Mouse (Mus musculus) stomach, embryonic 15.5 days (tissue): ENCODE measurements around the gene Mcm5. TPM values are rescaled to one million over a fixed set of nuclear protein-coding genes. Genes with fewer than 3 reads are reported as not detected.

Experiments
- ATAC-seq: fragments of 200-750 bp; cut with Nextera tagmentation; 2 replicates; pipeline ENCODE4 v1.8.0; 2017; ENCODE audit warnings: low read depth, moderate number of reproducible peaks, moderate TSS enrichment; ENCODE audit not compliant: insufficient read depth, low FRiP score
- H3K27ac ChIP-seq: fragments of 300-500 bp; sonication (generic); 2 replicates; pipeline ENCODE4 v1.5.1; 2015; ENCODE audit warnings: mild to moderate bottlenecking, inconsistent platforms
- H3K27me3 ChIP-seq: fragments of 300-500 bp; sonication (generic); replicated peaks from 2 replicates; pipeline ENCODE4 v1.6.1; 2015; ENCODE audit warnings: inconsistent platforms
- H3K36me3 ChIP-seq: fragments of 300-500 bp; sonication (generic); 2 replicates; pipeline ENCODE4 v1.6.1; 2015; ENCODE audit warnings: inconsistent platforms
- H3K4me1 ChIP-seq: fragments of 300-500 bp; sonication (generic); 2 replicates; pipeline ENCODE4 v1.6.1; 2015; ENCODE audit warnings: inconsistent platforms
- H3K4me2 ChIP-seq: fragments of 300-500 bp; sonication (generic); 2 replicates; pipeline ENCODE4 v1.6.1; 2015; ENCODE audit warnings: mild to moderate bottlenecking, inconsistent platforms
- H3K4me3 ChIP-seq: fragments of 300-500 bp; sonication (generic); replicated peaks from 2 replicates; pipeline ENCODE4 v1.5.1; 2015; ENCODE audit warnings: inconsistent platforms
- H3K9ac ChIP-seq: fragments of 300-500 bp; sonication (generic); 2 replicates; pipeline ENCODE4 v1.6.1; 2015; ENCODE audit warnings: inconsistent platforms
- H3K9me3 ChIP-seq: fragments of 300-500 bp; sonication (generic); 2 replicates; pipeline ENCODE4 v1.6.1; 2016; ENCODE audit warnings: inconsistent platforms
- WGBS: fragments of 180-500 bp; shearing (Covaris S2); methylation state at CpG from one replicate; pipeline ENCODE4 v1.1.7; 2015; 5-methylcytosine and 5-hydroxymethylcytosine counted together
- polyA plus RNA-seq: library from polyadenylated mRNA; unstranded; fragments of >200 nt; fragmentation: Nextera tagmentation; extraction: Ambion mirVana; gene quantifications from 2 replicates; pipeline ENCODE4 v1.2.1, GENCODE M21; 2015

Mcm5 gene
- polyA plus RNA-seq, 1 experiment from 2014 or later = 124 TPM

GRCm38 (mm10) chr8:75103376-75103878 is 5.9 kb upstream of the Mcm5 start:
- Histone ChIP-seq H3K9me3 (no peaks in the 10 kb centered on the region), H3K9ac (no peak overlapping the region), H3K4me2 (no peak overlapping the region), H3K27me3 (no peaks in the 10 kb centered on the region), H3K4me3 (no peak overlapping the region), H3K27ac (no peak overlapping the region), H3K4me1 (no peaks in the 10 kb centered on the region), H3K36me3 (no peaks in the 10 kb centered on the region)
- WGBS = 61% methylated on average over 8 of the region's 8 CpGs
- no peak for ATAC-seq

GRCm38 (mm10) chr8:75108527-75109235 is 688 bp upstream of the Mcm5 start:
- peak overlapping the region; percentile 55; the same call in 1 of the 2 replicates for H3K9ac ChIP-seq
- H3K4me1 ChIP-seq = peaks cover 16% of the 10 kb centered on the region; the same call in 1 of the 2 replicates
- peak overlapping the region; percentile 82 for H3K27ac ChIP-seq
- WGBS = under 1% methylated on average over 9 of the region's 9 CpGs
- peak; percentile 78 for ATAC-seq
- H3K4me2 ChIP-seq = peak overlapping the region; percentile 59
- H3K4me3 ChIP-seq = peak overlapping the region; percentile 70
- peaks cover 17% of the 10 kb centered on the region for H3K36me3 ChIP-seq
- H3K9me3 ChIP-seq = no peaks in the 10 kb centered on the region
- H3K27me3 ChIP-seq = no peaks in the 10 kb centered on the region

GRCm38 (mm10) chr8:75110093-75110492 is 724 bp downstream of the Mcm5 start:
- Histone ChIP-seq H3K9me3 (no peaks in the 10 kb centered on the region), H3K4me2 (peak overlapping the region; percentile 74), H3K4me1 (peaks cover 16% of the 10 kb centered on the region; the same call in 1 of the 2 replicates), H3K4me3 (peak overlapping the region; percentile 70), H3K9ac (peak overlapping the region; percentile 27), H3K27me3 (no peaks in the 10 kb centered on the region), H3K27ac (no peak overlapping the region), H3K36me3 (peaks cover 28% of the 10 kb centered on the region)
- no peak for ATAC-seq
- WGBS = 8% methylated on average over 13 of the region's 13 CpGs

GRCm38 (mm10) chr8:75118505-75118904 is 9.1 kb downstream of the Mcm5 start:
- H3K36me3 ChIP-seq = peaks cover 78% of the 10 kb centered on the region
- no peak overlapping the region for H3K4me3 ChIP-seq
- no peak overlapping the region for H3K4me2 ChIP-seq
- H3K4me1 ChIP-seq = no peaks in the 10 kb centered on the region
- no peaks in the 10 kb centered on the region for H3K27me3 ChIP-seq
- H3K9me3 ChIP-seq = no peaks in the 10 kb centered on the region
- ATAC-seq = no peak
- no peak overlapping the region for H3K9ac ChIP-seq
- no peak overlapping the region for H3K27ac ChIP-seq
- WGBS = 91% methylated on average over 1 of the region's 1 CpGs

GRCm38 (mm10) chr8:75119287-75119686 is 9.9 kb downstream of the Mcm5 start:
- ATAC-seq = no peak
- H3K4me3 ChIP-seq = no peak overlapping the region
- no peaks in the 10 kb centered on the region for H3K9me3 ChIP-seq
- peaks cover 77% of the 10 kb centered on the region for H3K36me3 ChIP-seq
- 90% methylated on average over 2 of the region's 2 CpGs for WGBS
- no peak overlapping the region for H3K4me2 ChIP-seq
- H3K27me3 ChIP-seq = no peaks in the 10 kb centered on the region
- no peak overlapping the region for H3K9ac ChIP-seq
- no peaks in the 10 kb centered on the region for H3K4me1 ChIP-seq
- no peak overlapping the region for H3K27ac ChIP-seq

GRCm38 (mm10) chr8:75119747-75120146 is 10.4 kb downstream of the Mcm5 start:
- Histone ChIP-seq H3K9me3 (no peaks in the 10 kb centered on the region), H3K4me1 (no peaks in the 10 kb centered on the region), H3K9ac (no peak overlapping the region), H3K27ac (no peak overlapping the region), H3K4me2 (no peak overlapping the region), H3K4me3 (no peak overlapping the region), H3K36me3 (peaks cover 77% of the 10 kb centered on the region), H3K27me3 (no peaks in the 10 kb centered on the region)
- 94% methylated on average over 2 of the region's 2 CpGs for WGBS
- no peak for ATAC-seq

- Histone ChIP-seq H3K9ac (no peak overlapping the region), H3K9me3 (no peaks in the 10 kb centered on the region), H3K27me3 (no peaks in the 10 kb centered on the region), H3K4me2 (no peak overlapping the region), H3K27ac (no peak overlapping the region), H3K36me3 (peaks cover 51% of the 10 kb centered on the region), H3K4me1 (no peaks in the 10 kb centered on the region), H3K4me3 (no peak overlapping the region)
- no peak for ATAC-seq
- WGBS = 91% methylated on average over 1 of the region's 1 CpGs
These were observed 18.0 kb downstream of the Mcm5 start for GRCm38 (mm10) chr8:75127406-75127805.

- Histone ChIP-seq H3K9ac (no peak overlapping the region), H3K36me3 (0 out of 2 replicates have a peak, but pooled peaks cover 13% of the 10 kb centered on the region), H3K4me1 (peaks cover 12% of the 10 kb centered on the region; the same call in 1 of the 2 replicates), H3K4me2 (no peak overlapping the region), H3K27ac (no peak overlapping the region), H3K27me3 (no peaks in the 10 kb centered on the region), H3K9me3 (no peaks in the 10 kb centered on the region), H3K4me3 (no peak overlapping the region)
- WGBS = 9% methylated on average over 3 of the region's 3 CpGs
- ATAC-seq = 0 out of 2 replicates have a peak, but pooled peaks have one; percentile 51
These were observed 23.1 kb downstream of the Mcm5 start for GRCm38 (mm10) chr8:75132485-75132884.

GRCm38 (mm10) chr8:75133399-75133798 is 24.0 kb downstream of the Mcm5 start:
- no peak for ATAC-seq
- H3K4me2 ChIP-seq = no peak overlapping the region
- H3K9ac ChIP-seq = no peak overlapping the region
- H3K4me3 ChIP-seq = no peak overlapping the region
- H3K9me3 ChIP-seq = no peaks in the 10 kb centered on the region
- H3K27ac ChIP-seq = no peak overlapping the region
- no peaks in the 10 kb centered on the region for H3K27me3 ChIP-seq
- H3K36me3 ChIP-seq = 0 out of 2 replicates have a peak, but pooled peaks cover 8% of the 10 kb centered on the region
- WGBS = 92% methylated on average over 2 of the region's 2 CpGs
- peaks cover 12% of the 10 kb centered on the region; the same call in 1 of the 2 replicates for H3K4me1 ChIP-seq

GRCm38 (mm10) chr8:75134603-75135391 is 25.4 kb downstream of the Mcm5 start:
- Histone ChIP-seq H3K36me3 (no peaks in the 10 kb centered on the region), H3K27ac (peak overlapping the region; percentile 18; the same call in 1 of the 2 replicates), H3K4me1 (peaks cover 12% of the 10 kb centered on the region; the same call in 1 of the 2 replicates), H3K4me3 (no peak overlapping the region), H3K4me2 (no peak overlapping the region), H3K9ac (no peak overlapping the region), H3K27me3 (no peaks in the 10 kb centered on the region), H3K9me3 (no peaks in the 10 kb centered on the region)
- ATAC-seq = peak; percentile 33
- WGBS = 20% methylated on average over 2 of the region's 2 CpGs

- ATAC-seq = no peak
These were observed 26.4 kb downstream of the Mcm5 start for GRCm38 (mm10) chr8:75135756-75136155.

GRCm38 (mm10) chr8:75136256-75136655 is 26.9 kb downstream of the Mcm5 start:
- Histone ChIP-seq H3K4me3 (no peak overlapping the region), H3K4me2 (no peak overlapping the region), H3K27me3 (no peaks in the 10 kb centered on the region), H3K4me1 (peaks cover 12% of the 10 kb centered on the region; the same call in 1 of the 2 replicates), H3K9me3 (no peaks in the 10 kb centered on the region), H3K27ac (no peak overlapping the region), H3K36me3 (no peaks in the 10 kb centered on the region), H3K9ac (no peak overlapping the region)
- 68% methylated on average over 2 of the region's 2 CpGs for WGBS
- ATAC-seq = no peak

More at GRCm38 (mm10) chr8:75135756-75136155, 26.4 kb downstream of the Mcm5 start:
- Histone ChIP-seq H3K4me2 (no peak overlapping the region), H3K4me3 (no peak overlapping the region), H3K27me3 (no peaks in the 10 kb centered on the region), H3K9me3 (no peaks in the 10 kb centered on the region), H3K36me3 (no peaks in the 10 kb centered on the region), H3K27ac (peak overlapping the region; percentile 19; the same call in 1 of the 2 replicates), H3K9ac (no peak overlapping the region), H3K4me1 (peaks cover 12% of the 10 kb centered on the region; the same call in 1 of the 2 replicates)
- WGBS = 38% methylated on average over 1 of the region's 1 CpGs
